Mouse (Mus musculus) cerebellum, adult 2 months (tissue): ENCODE results near the gene Tll1. TPM values are rescaled to one million over a fixed set of nuclear protein-coding genes. Genes with fewer than 3 reads are reported as not detected.

Experiments
- DNase-seq, 2 experiments: peaks; one replicate each; pipeline ENCODE4 v3.0.0; 2021
- H3K27ac ChIP-seq: fragments of 200-500 bp; 2 replicates; pipeline ENCODE4 v1.5.1; 2012; ENCODE audit warnings: low read length, control low read depth, inconsistent platforms; ENCODE audit not compliant: insufficient read depth
- H3K27me3 ChIP-seq: fragments of 200-500 bp; 2 replicates; pipeline ENCODE4 v1.6.1; 2012; ENCODE audit warnings: inconsistent platforms, mild to moderate bottlenecking, low read length, moderate library complexity; ENCODE audit not compliant: control insufficient read depth, insufficient read depth
- H3K4me1 ChIP-seq: fragments of 200-500 bp; 2 replicates; pipeline ENCODE4 v1.6.1; 2011; ENCODE audit warnings: low read length; ENCODE audit not compliant: control insufficient read depth, insufficient read depth
- H3K4me3 ChIP-seq: fragments of 200-500 bp; replicated peaks from 2 replicates; pipeline ENCODE3; 2011; ENCODE audit warnings: mild to moderate bottlenecking, low read depth, low read length, control low read depth; ENCODE audit not compliant: insufficient read depth
- CTCF ChIP-seq: fragments of 200-500 bp; IDR thresholded peaks from 2 replicates; pipeline ENCODE4 v1.5.1; 2011; ENCODE audit warnings: low read depth, mild to moderate bottlenecking, control low read depth, low read length, moderate library complexity, borderline replicate concordance; ENCODE audit not compliant: insufficient read depth
- POLR2A ChIP-seq: fragments of 200-500 bp; IDR thresholded peaks from 2 replicates; pipeline ENCODE4 v1.6.1; 2011; ENCODE audit warnings: low read length, control low read depth, borderline replicate concordance; ENCODE audit not compliant: insufficient read depth
- WGBS: fragments of 180-500 bp; shearing (Covaris S2); methylation state at CpG from one replicate; pipeline ENCODE4 v1.1.7; 2018; 5-methylcytosine and 5-hydroxymethylcytosine counted together
- polyA plus RNA-seq: library from polyadenylated mRNA; depleted of rRNA; stranded (reverse); fragments of >200 nt; gene quantifications from 2 replicates; pipeline ENCODE4 v1.2.3, GENCODE M21; 2012; rRNA removed

The Tll1 gene
- 9.8 and 10.1 TPM in 2 replicates for polyA plus RNA-seq

GRCm38 (mm10) chr8:64206024-64206385 is at the start of gene Tll1:
Gene Tll1, minus strand, starts transcription at chr8:64206271.
- peak within 1 kb of the TSS; percentile 99 for H3K27ac ChIP-seq
- H3K4me1 ChIP-seq = peaks cover 2% of the 10 kb centered on the region
- peak within 1 kb of the TSS; percentile 70 for H3K4me3 ChIP-seq
- WGBS = under 1% methylated on average over 18 of the region's 18 CpGs
- TF ChIP-seq CTCF (no peak), POLR2A (0 out of 2 replicates have a peak, but pooled peaks have one; percentile 1)
- no peaks in the 10 kb centered on the region for H3K27me3 ChIP-seq
- DNase-seq = peak; percentile 70 to 72

GRCm38 (mm10) chr8:64238645-64239044 is 32.6 kb upstream of the Tll1 start:
- Histone ChIP-seq H3K27me3 (no peaks in the 10 kb centered on the region), H3K4me3 (no peak overlapping the region), H3K4me1 (no peaks in the 10 kb centered on the region), H3K27ac (no peak overlapping the region)
- 53% methylated on average over 2 of the region's 2 CpGs for WGBS
- DNase-seq = peak in 1 of 2 experiments; percentile 3
- no peak for TF ChIP-seq POLR2A
- TF ChIP-seq CTCF = no peak

DNA sequence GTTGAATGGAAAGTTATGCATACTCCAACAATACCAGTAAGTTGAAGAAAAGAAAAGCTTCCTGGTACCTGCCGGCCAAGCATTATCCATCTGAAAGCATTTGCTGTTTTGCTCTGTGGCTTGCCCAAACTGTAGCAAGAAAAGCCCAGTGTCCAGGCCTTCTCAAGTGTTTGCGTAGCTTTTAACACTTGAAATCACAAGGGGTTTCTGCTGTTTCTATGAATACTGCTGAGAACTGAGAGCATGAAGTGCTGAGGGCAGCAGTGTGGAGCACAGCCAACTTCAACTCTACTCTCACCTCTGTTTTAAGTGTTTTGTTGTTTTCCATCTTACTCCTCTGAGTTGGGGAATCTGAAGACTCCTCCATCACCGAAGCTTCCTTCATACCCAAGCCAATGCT is 15.5 kb upstream of the Tll1 start:
- H3K27ac ChIP-seq = no peak overlapping the region
- H3K4me3 ChIP-seq = no peak overlapping the region
- no peak for DNase-seq
- 94% methylated on average over 3 of the region's 3 CpGs for WGBS
- no peaks in the 10 kb centered on the region for H3K4me1 ChIP-seq
- TF ChIP-seq POLR2A (no peak), CTCF (no peak)
- no peaks in the 10 kb centered on the region for H3K27me3 ChIP-seq

- WGBS = 54% methylated on average over 2 of the region's 2 CpGs
- no peak overlapping the region for H3K4me3 ChIP-seq
- H3K27me3 ChIP-seq = no peaks in the 10 kb centered on the region
- TF ChIP-seq POLR2A = no peak
- TF ChIP-seq CTCF = no peak
- DNase-seq = no peak
- H3K4me1 ChIP-seq = no peaks in the 10 kb centered on the region
- H3K27ac ChIP-seq = no peak overlapping the region
These were observed 11.6 kb upstream of the Tll1 start for GRCm38 (mm10) chr8:64217644-64218043.

DNA sequence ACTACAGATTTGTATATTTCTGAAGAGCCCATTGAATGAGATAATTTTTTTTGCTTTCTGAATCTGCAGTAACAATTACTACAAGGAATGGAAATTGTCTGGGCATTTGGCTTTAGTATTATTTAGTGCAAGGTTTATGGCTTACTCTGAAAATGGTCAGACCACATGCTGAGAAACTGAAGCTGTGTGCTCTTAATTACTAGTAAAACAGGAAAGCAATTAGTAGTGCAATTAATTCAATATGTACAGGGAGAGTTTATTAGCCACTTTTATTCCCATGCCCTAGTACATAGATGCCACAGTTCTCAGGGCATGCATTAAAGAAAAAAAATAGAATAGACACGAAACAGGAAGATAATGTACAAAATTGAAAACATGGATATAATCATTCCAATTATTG is 10.2 kb upstream of the Tll1 start:
- Histone ChIP-seq H3K27me3 (no peaks in the 10 kb centered on the region), H3K4me3 (no peak overlapping the region), H3K4me1 (no peaks in the 10 kb centered on the region), H3K27ac (no peak overlapping the region)
- DNase-seq = no peak
- no peak for TF ChIP-seq POLR2A
- no peak for TF ChIP-seq CTCF
- 96% methylated on average over 1 of the region's 1 CpGs for WGBS

- H3K27me3 ChIP-seq = no peaks in the 10 kb centered on the region
- TF ChIP-seq POLR2A (no peak), CTCF (no peak)
- no peak overlapping the region for H3K4me3 ChIP-seq
- WGBS = 74% methylated on average over 6 of the region's 6 CpGs
- H3K4me1 ChIP-seq = no peaks in the 10 kb centered on the region
- no peak for DNase-seq
- no peak overlapping the region for H3K27ac ChIP-seq
These were observed 9.3 kb upstream of the Tll1 start for GRCm38 (mm10) chr8:64215374-64215773.

DNA sequence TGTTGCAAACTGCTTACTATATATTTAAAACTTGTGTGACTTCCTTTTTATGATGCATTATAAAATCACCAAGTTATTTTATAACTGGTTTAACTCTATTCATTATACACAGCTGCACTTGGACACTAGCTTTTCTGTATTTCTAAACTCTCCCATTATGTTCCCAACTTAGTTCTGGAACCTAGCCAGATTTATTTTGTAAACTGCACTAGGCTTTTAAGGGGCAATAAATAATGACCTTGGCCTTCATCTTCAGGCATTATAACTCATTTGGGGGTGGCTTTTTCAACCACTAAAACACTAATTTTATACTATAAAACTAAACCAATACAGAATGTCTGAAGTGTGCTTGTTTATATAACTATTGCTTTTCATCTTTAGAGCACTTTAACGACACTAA is 8.8 kb upstream of the Tll1 start:
- WGBS = 82% methylated on average over 1 of the region's 1 CpGs
- Histone ChIP-seq H3K27ac (no peak overlapping the region), H3K27me3 (no peaks in the 10 kb centered on the region), H3K4me1 (no peaks in the 10 kb centered on the region), H3K4me3 (no peak overlapping the region)
- no peak for DNase-seq
- no peak for TF ChIP-seq CTCF
- no peak for TF ChIP-seq POLR2A

- DNase-seq = peak; percentile 75
- H3K27ac ChIP-seq = peak overlapping the region; percentile 99
- H3K4me1 ChIP-seq = peaks cover 2% of the 10 kb centered on the region
- H3K4me3 ChIP-seq = peak overlapping the region; percentile 70
- peak; percentile 45; the same call in 1 of the 2 replicates for TF ChIP-seq CTCF
- TF ChIP-seq POLR2A = no peak
- H3K27me3 ChIP-seq = no peaks in the 10 kb centered on the region
- WGBS = 1% methylated on average over 12 of the region's 12 CpGs
These were observed 365 bp upstream of the Tll1 start for GRCm38 (mm10) chr8:64206411-64206861.
